Mouse (Mus musculus) liver, adult 2 months (tissue): ENCODE data around the gene Tgfbr3. TPM values are rescaled to one million over a fixed set of nuclear protein-coding genes. Genes with fewer than 3 reads are reported as not detected.
A peak's percentile ranks its signal among the peaks of the same experiment; 100 is the strongest.

Experiments
- DNase-seq: peaks from one replicate; pipeline ENCODE4 v3.0.0-alpha.2; 2011; ENCODE audit warnings: low read depth, low spot score; ENCODE audit errors: extremely low read depth
- H3K27ac ChIP-seq: fragments of 200-500 bp; replicated peaks from 2 replicates; pipeline ENCODE4 v1.5.1; 2012; ENCODE audit warnings: low read depth, mild to moderate bottlenecking, control low read depth, inconsistent platforms, low read length; ENCODE audit not compliant: insufficient read depth
- H3K27me3 ChIP-seq: fragments of 200-500 bp; 2 replicates; pipeline ENCODE4 v1.6.1; 2012; ENCODE audit warnings: mild to moderate bottlenecking, moderate library complexity, low read length, inconsistent platforms; ENCODE audit not compliant: control insufficient read depth, insufficient read depth
- H3K36me3 ChIP-seq: fragments of 200-500 bp; 2 replicates; pipeline ENCODE4 v1.6.1; 2012; ENCODE audit warnings: low read length, inconsistent platforms; ENCODE audit not compliant: control insufficient read depth, insufficient read depth
- H3K4me1 ChIP-seq: fragments of 200-500 bp; 2 replicates; pipeline ENCODE4 v1.6.1; 2011; ENCODE audit warnings: low read length; ENCODE audit not compliant: control insufficient read depth, insufficient read depth
- H3K4me3 ChIP-seq: fragments of 200-500 bp; 2 replicates; pipeline ENCODE4 v1.5.1; 2011; ENCODE audit warnings: low read depth, mild to moderate bottlenecking, control low read depth, low read length, moderate library complexity; ENCODE audit not compliant: insufficient read depth
- H3K79me2 ChIP-seq: fragments of 200-500 bp; 2 replicates; pipeline ENCODE4 v1.6.1; 2012; ENCODE audit warnings: inconsistent platforms, mild to moderate bottlenecking, low read length, moderate library complexity; ENCODE audit not compliant: control insufficient read depth, insufficient read depth
- H3K9ac ChIP-seq: fragments of 200-500 bp; 2 replicates; pipeline ENCODE4 v1.6.1; 2012; ENCODE audit warnings: low read depth, mild to moderate bottlenecking, control low read depth, inconsistent platforms, low read length
- CTCF ChIP-seq: fragments of 200-500 bp; IDR thresholded peaks from 2 replicates; pipeline ENCODE4 v1.5.1; 2011; ENCODE audit warnings: low read depth, low read length, control low read depth
- POLR2A ChIP-seq: fragments of 200-500 bp; IDR thresholded peaks from 2 replicates; pipeline ENCODE4 v1.6.1; 2011; ENCODE audit warnings: low read length, control low read depth; ENCODE audit not compliant: insufficient read depth; ENCODE audit errors: extremely low read depth
- WGBS: fragments of 180-500 bp; shearing (Covaris S2); methylation state at CpG from one replicate; pipeline ENCODE4 v1.1.7; 2018; 5-methylcytosine and 5-hydroxymethylcytosine counted together
- polyA plus RNA-seq: library from polyadenylated mRNA; depleted of rRNA; stranded (reverse); fragments of >200 nt; gene quantifications from 2 replicates; pipeline ENCODE4 v1.2.3, GENCODE M21; 2012
- total RNA-seq: library from RNA; depleted of rRNA; stranded (reverse); fragments of >200 nt; gene quantifications from 2 replicates; pipeline ENCODE4 v1.2.3, GENCODE M21; 2014

Gene Tgfbr3
- total and polyA plus RNA-seq, 2 experiments: 4.0 to 6.6 TPM

DNA sequence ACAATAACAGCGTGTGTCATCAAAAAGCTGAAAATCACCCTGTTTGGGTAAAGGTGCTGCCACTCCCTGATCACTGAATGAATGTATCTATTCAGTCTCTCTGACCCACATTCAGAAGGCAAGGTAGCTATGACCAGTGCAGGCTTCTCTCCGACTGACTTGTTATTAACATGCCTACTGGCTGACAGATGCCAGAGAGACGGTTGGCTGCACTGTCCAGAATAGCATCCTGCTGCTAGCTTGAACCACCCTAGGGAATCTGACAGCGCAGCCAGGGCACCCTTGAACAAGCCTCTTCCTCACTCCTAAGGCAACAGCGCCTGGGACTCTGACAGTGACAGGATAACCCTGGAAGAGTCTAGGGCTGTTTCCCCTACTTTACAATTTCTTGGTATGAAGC lies 53.4 kb downstream of the Tgfbr3 start:
- H3K9ac ChIP-seq: no peak overlapping the region
- no peaks in the 10 kb centered on the region for H3K36me3 ChIP-seq
- H3K27me3 ChIP-seq: no peaks in the 10 kb centered on the region
- 90% methylated on average over 5 of the region's 5 CpGs for WGBS
- no peak for DNase-seq
- no peaks in the 10 kb centered on the region; the same call in 1 of the 2 replicates for H3K79me2 ChIP-seq
- no peak overlapping the region for H3K27ac ChIP-seq
- peaks cover 26% of the 10 kb centered on the region for H3K4me1 ChIP-seq
- H3K4me3 ChIP-seq: no peak overlapping the region
- no peak for TF ChIP-seq POLR2A
- TF ChIP-seq CTCF: no peak

DNA sequence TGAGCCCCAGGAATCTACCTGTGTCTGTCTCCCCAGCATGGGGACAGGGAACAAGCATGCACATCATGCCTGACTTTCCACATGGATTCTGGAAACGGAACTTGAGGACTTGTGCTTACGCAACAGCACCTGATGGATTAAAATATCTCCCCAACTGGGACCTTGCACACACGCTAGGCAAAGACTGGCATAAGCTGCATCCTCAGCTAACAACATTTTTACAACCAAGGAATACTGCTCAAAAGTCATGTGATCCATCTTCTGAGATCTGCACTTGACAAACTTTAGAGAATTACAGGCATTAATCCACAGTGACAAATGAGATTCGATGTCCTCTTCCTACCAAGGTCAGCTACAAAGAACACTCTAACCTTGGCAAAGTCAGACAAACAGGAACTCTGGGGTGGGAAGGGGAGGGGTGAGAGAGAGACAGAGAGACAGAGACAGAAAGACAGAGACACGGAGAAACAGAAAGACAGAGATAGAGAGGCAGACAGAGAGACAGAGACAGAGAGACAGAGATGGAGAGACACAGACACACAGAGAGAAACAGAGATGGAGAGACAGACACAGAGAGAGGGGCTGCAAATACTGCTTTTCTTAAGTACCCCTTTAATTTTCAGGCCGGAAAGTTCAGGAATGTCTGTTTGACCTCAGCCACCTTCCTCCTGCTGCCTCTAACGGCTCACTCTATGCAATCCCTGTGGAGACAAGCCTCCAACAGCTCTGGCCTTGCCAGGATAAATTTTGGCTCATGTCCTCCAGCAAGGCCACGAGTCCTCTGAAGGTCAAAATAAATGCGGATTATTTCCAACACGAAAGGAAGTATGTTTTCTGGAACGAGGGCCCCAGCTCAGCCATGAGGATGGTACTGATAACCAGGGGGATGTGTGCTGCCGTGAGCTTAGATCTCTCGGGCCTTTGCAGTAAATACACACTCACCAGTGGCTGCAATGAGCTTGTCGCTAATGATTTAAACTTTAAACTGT lies 55.8 kb downstream of the Tgfbr3 start:
- DNase-seq: peak; percentile 50
- Histone ChIP-seq H3K36me3 (no peaks in the 10 kb centered on the region), H3K27ac (peak overlapping the region; percentile 30), H3K4me3 (no peak overlapping the region), H3K79me2 (no peaks in the 10 kb centered on the region; the same call in 1 of the 2 replicates), H3K9ac (no peak overlapping the region), H3K4me1 (peaks cover 26% of the 10 kb centered on the region), H3K27me3 (no peaks in the 10 kb centered on the region)
- TF ChIP-seq POLR2A (no peak), CTCF (no peak)
- WGBS: 14% methylated on average over 14 of the region's 14 CpGs

DNA sequence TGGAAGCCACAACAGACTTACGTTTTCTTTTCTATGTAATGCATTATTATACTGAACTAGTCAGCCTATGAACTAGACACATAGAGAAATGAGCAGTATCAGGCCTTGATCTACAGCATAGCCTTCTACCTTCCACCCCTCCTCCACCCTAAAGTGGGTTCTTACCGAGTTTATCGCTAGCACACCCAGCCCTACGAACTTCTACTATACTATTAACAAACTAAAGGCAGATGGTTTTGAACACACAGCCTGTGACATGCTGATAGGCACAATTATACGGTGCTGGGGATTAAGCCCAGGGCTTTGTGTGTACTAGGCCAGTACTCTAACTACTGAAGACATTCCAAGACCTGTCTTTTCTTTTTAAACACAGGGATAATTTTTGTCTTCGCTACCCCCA lies 59.2 kb downstream of the Tgfbr3 start:
- peaks cover 14% of the 10 kb centered on the region for H3K4me1 ChIP-seq
- no peak for DNase-seq
- H3K9ac ChIP-seq: no peak overlapping the region
- WGBS: 92% methylated on average over 6 of the region's 6 CpGs
- H3K27ac ChIP-seq: no peak overlapping the region
- TF ChIP-seq POLR2A: no peak
- no peak for TF ChIP-seq CTCF
- no peak overlapping the region for H3K4me3 ChIP-seq
- H3K36me3 ChIP-seq: no peaks in the 10 kb centered on the region
- H3K79me2 ChIP-seq: no peaks in the 10 kb centered on the region; the same call in 1 of the 2 replicates
- no peaks in the 10 kb centered on the region for H3K27me3 ChIP-seq

DNA sequence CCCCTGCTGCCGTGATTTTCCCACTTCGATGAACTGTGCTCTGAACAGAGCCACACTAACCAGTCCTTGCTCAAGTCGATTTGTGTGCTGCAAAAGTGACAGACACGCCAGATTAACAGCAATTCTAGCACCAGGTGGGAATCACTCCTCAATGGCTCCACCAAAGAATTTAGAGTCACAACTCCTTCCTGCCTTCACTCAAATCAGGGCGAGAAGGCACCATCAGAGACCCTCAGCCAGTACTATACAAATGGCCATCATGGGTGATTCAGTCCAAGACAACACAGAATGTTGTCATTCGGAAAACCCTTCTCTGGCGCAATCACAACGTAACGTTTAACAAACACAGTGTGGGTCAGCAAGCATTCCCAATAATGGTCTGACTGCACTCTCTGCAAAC lies 60.4 kb downstream of the Tgfbr3 start:
- no peak for DNase-seq
- H3K4me3 ChIP-seq: no peak overlapping the region
- H3K27me3 ChIP-seq: no peaks in the 10 kb centered on the region
- no peak overlapping the region for H3K27ac ChIP-seq
- H3K4me1 ChIP-seq: peaks cover 4% of the 10 kb centered on the region; the same call in 1 of the 2 replicates
- TF ChIP-seq POLR2A (no peak), CTCF (no peak)
- no peak overlapping the region for H3K9ac ChIP-seq
- H3K36me3 ChIP-seq: no peaks in the 10 kb centered on the region
- H3K79me2 ChIP-seq: no peaks in the 10 kb centered on the region
- 53% methylated on average over 9 of the region's 9 CpGs for WGBS

DNA sequence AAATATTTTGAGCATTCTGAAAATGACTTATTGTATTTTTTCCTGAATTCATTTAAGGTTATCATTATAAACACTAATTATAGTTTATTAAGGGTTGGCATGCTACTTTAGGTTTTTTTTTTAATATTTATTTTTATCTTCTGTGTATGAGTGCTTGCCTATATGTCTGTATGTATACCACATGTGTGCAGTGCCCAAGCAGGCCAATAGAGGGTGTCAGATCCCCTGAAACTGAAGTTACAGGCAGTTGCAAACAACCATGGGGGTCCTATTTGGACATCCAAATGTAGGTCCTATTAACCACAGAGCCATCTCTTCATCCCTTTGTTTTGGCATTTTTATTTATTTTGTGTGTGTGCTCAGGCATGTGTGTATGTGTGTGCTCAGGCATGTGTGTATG lies 61.8 kb downstream of the Tgfbr3 start:
- no peak overlapping the region for H3K4me3 ChIP-seq
- H3K79me2 ChIP-seq: no peaks in the 10 kb centered on the region
- no peak for TF ChIP-seq CTCF
- TF ChIP-seq POLR2A: no peak
- no peak for DNase-seq
- H3K27me3 ChIP-seq: no peaks in the 10 kb centered on the region
- H3K9ac ChIP-seq: no peak overlapping the region
- H3K27ac ChIP-seq: no peak overlapping the region
- H3K4me1 ChIP-seq: peaks cover 7% of the 10 kb centered on the region; the same call in 1 of the 2 replicates
- no peaks in the 10 kb centered on the region for H3K36me3 ChIP-seq

DNA sequence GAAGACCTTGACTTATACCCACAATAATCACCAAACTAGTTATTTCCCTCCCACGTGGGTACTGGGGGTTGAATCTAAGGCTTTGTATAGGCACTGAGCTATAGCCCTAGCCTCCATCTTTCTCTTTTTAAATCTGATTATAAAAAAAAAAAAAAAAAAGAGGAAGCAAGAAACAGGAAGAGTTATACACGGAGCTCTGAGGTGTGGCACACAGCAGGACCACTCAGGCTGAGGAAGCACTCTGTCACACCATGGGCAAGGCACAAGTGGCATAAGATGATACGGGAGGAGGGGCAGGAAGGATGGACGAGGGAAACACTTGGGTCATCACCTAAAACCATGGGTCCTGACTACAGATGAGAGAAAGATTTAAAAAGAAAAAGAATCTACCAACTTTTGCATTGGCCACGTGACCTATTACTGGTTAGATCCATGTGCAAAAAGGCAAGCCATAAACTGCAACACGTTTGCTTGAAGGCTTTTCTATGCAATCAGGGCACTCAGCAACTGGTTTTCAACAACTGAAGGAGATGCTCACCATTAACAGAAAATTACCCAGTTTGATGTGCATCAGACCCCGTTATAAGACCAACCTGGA lies 64.5 kb downstream of the Tgfbr3 start:
- TF ChIP-seq CTCF (no peak), POLR2A (no peak)
- H3K27ac ChIP-seq: no peak overlapping the region
- no peak overlapping the region for H3K4me3 ChIP-seq
- H3K79me2 ChIP-seq: no peaks in the 10 kb centered on the region; the same call in 1 of the 2 replicates
- H3K36me3 ChIP-seq: no peaks in the 10 kb centered on the region
- WGBS: 76% methylated on average over 7 of the region's 7 CpGs
- peaks cover 7% of the 10 kb centered on the region; the same call in 1 of the 2 replicates for H3K4me1 ChIP-seq
- H3K9ac ChIP-seq: no peak overlapping the region
- no peak for DNase-seq
- H3K27me3 ChIP-seq: no peaks in the 10 kb centered on the region
